Mouse (Mus musculus) stomach, embryonic 16.5 days (tissue): Measurements from ENCODE around the gene Dnaaf2. TPM values are rescaled to one million over a fixed set of nuclear protein-coding genes. Genes with fewer than 3 reads are reported as not detected.
A peak's percentile ranks its signal among the peaks of the same experiment; 100 is the strongest.

ENCODE experiments used
- ATAC-seq: fragments of 200-750 bp; cut with Nextera tagmentation; 2 replicates; pipeline ENCODE4 v1.8.0; 2017; ENCODE audit warnings: moderate number of reproducible peaks, moderate TSS enrichment; ENCODE audit not compliant: insufficient read depth, low FRiP score
- H3K27ac ChIP-seq: fragments of 300-500 bp; sonication (generic); 2 replicates; pipeline ENCODE4 v1.5.1; 2014; ENCODE audit warnings: low read length
- H3K27me3 ChIP-seq: fragments of 300-500 bp; sonication (generic); 2 replicates; pipeline ENCODE4 v1.6.1; 2014; ENCODE audit warnings: low read length, control low read depth, mixed read lengths; ENCODE audit not compliant: control insufficient read depth, insufficient read depth
- H3K36me3 ChIP-seq: fragments of 300-500 bp; sonication (generic); 2 replicates; pipeline ENCODE4 v1.6.1; 2014; ENCODE audit warnings: low read length; ENCODE audit not compliant: control insufficient read depth, insufficient read depth
- H3K4me1 ChIP-seq: fragments of 300-500 bp; sonication (generic); 2 replicates; pipeline ENCODE4 v1.6.1; 2014; ENCODE audit warnings: low read length, control low read depth, mixed read lengths; ENCODE audit not compliant: control insufficient read depth, insufficient read depth
- H3K4me2 ChIP-seq: fragments of 300-500 bp; sonication (generic); 2 replicates; pipeline ENCODE4 v1.6.1; 2014; ENCODE audit warnings: low read depth, low read length, mixed read lengths
- H3K4me3 ChIP-seq: fragments of 300-500 bp; sonication (generic); replicated peaks from 2 replicates; pipeline ENCODE4 v1.5.1; 2014; ENCODE audit warnings: mild to moderate bottlenecking, low read length
- H3K9ac ChIP-seq: fragments of 300-500 bp; sonication (generic); 2 replicates; pipeline ENCODE4 v1.6.1; 2014; ENCODE audit warnings: low read length
- H3K9me3 ChIP-seq: fragments of 300-500 bp; sonication (generic); replicated peaks from 2 replicates; pipeline ENCODE4 v1.6.1; 2016; ENCODE audit warnings: low read length, control low read depth; ENCODE audit not compliant: control insufficient read depth
- WGBS: fragments of 180-500 bp; shearing (Covaris S2); extraction: QIAGEN DNeasy Blood & Tissue Kit; methylation state at CpG from one replicate; pipeline ENCODE4 v1.1.7; 2014; 5-methylcytosine and 5-hydroxymethylcytosine counted together
- polyA plus RNA-seq: library from polyadenylated mRNA; unstranded; fragments of >200 nt; fragmentation: Nextera tagmentation; extraction: Ambion mirVana; gene quantifications from 2 replicates; pipeline ENCODE4 v1.2.1, GENCODE M21; 2015

The Dnaaf2 gene
- polyA plus RNA-seq, 1 experiment from 2014 or later = 7.4 TPM

DNA sequence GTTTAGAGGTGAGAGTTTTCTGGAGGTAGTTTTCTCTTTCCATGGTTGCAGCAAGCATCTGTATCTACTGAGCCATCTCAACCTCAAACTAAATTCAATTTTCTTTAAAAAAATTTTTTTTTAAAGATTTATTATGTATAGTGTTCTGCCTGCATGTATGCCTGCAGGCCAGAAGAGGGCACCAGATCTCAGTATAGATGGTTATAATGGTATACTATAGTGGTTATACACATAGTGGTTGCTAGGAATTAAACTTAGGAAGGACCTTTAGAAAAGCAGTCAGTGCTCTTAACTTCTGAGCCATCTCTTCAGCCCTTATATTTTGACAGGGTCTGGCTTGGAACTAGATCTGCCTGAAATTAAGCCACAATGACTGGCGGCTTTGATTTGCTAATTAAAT is 7.7 kb downstream of the Dnaaf2 start:
- H3K4me1 ChIP-seq = peaks cover 11% of the 10 kb centered on the region
- H3K4me2 ChIP-seq = no peak overlapping the region
- H3K9ac ChIP-seq = no peak overlapping the region
- H3K4me3 ChIP-seq = no peak overlapping the region
- peaks cover 14% of the 10 kb centered on the region for H3K36me3 ChIP-seq
- no peaks in the 10 kb centered on the region for H3K9me3 ChIP-seq
- no peak overlapping the region for H3K27ac ChIP-seq
- no peak; the same call in 1 of the 2 replicates for ATAC-seq
- no peaks in the 10 kb centered on the region for H3K27me3 ChIP-seq
- 98% methylated on average over 1 of the region's 1 CpGs for WGBS

DNA sequence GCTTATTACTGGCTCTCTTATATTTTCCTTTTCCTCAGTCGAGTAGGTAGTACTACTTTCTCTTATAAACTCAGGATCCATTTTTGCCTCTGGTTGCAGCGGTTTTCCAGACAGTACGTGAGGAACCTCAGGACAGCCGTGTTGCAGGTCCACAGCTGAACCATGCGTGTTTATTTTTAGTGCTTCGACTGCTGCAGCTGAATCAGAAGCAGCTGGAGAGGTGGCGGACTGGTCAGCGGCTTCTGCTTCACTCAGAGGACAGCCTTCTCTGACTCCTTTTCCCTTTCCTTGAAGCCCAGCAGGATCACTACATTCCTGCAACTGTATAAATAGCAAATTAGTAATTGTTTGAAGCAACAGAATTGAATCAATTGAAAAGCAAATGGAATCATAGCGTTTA is 8.2 kb downstream of the Dnaaf2 start:
- ATAC-seq = no peak
- Histone ChIP-seq H3K27ac (no peak overlapping the region), H3K4me2 (no peak overlapping the region), H3K4me3 (no peak overlapping the region), H3K36me3 (peaks cover 14% of the 10 kb centered on the region), H3K9ac (no peak overlapping the region), H3K4me1 (peaks cover 15% of the 10 kb centered on the region), H3K9me3 (no peaks in the 10 kb centered on the region), H3K27me3 (no peaks in the 10 kb centered on the region)
- 86% methylated on average over 9 of the region's 9 CpGs for WGBS

DNA sequence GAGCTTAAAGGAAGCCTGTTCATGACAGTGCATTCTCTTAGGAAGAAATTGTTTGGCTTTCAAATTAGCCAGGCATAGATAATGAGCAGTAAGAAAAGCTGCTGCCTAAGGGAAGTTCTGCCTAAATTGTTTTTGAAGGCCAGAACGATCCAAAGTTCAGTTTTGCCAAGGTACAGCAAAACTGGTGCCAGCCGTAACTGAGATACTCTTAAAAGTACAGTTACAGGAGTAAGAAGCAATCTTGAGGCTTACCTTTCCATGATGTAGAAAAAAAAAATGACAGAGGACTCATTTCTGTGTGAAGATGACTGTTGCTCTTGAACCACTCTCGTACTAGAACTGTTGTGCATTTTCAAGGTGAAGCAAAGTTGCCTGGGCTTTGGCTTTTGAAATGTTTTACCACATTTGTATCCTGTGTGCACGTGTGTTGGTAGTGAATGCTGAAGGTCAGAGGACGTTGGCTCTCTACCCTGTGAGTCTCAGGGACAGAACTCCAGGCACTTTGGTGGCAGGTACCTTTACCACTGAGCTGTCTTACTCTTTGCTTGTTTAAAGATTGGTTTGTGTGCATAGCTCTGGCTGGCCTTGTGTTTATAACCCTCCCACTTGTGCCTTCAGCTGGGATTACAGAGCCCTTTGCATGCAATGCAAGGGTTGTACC is 11.3 kb downstream of the Dnaaf2 start:
- no peaks in the 10 kb centered on the region for H3K27me3 ChIP-seq
- no peak for ATAC-seq
- no peaks in the 10 kb centered on the region for H3K9me3 ChIP-seq
- H3K9ac ChIP-seq = peak overlapping the region; percentile 50; the same call in 1 of the 2 replicates
- H3K4me3 ChIP-seq = no peak overlapping the region
- H3K27ac ChIP-seq = no peak overlapping the region
- peaks cover 12% of the 10 kb centered on the region for H3K36me3 ChIP-seq
- WGBS = 51% methylated on average over 5 of the region's 5 CpGs
- peak overlapping the region; percentile 38 for H3K4me2 ChIP-seq
- H3K4me1 ChIP-seq = peaks cover 15% of the 10 kb centered on the region

DNA sequence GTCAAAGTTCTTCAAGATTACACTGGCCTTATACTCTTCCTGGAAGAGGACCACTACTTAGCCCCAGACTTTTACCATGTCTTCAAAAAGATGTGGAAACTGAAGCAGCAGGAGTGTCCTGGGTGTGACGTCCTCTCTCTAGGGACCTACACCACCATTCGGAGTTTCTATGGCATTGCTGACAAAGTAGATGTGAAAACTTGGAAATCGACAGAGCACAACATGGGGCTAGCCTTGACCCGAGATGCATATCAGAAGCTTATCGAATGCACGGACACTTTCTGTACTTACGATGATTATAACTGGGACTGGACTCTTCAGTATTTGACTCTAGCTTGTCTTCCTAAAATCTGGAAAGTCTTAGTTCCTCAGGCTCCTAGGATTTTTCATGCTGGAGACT is 12.9 kb downstream of the Dnaaf2 start:
- H3K9ac ChIP-seq = peak overlapping the region; percentile 92
- peak overlapping the region; percentile 96 for H3K4me2 ChIP-seq
- no peaks in the 10 kb centered on the region for H3K27me3 ChIP-seq

DNA sequence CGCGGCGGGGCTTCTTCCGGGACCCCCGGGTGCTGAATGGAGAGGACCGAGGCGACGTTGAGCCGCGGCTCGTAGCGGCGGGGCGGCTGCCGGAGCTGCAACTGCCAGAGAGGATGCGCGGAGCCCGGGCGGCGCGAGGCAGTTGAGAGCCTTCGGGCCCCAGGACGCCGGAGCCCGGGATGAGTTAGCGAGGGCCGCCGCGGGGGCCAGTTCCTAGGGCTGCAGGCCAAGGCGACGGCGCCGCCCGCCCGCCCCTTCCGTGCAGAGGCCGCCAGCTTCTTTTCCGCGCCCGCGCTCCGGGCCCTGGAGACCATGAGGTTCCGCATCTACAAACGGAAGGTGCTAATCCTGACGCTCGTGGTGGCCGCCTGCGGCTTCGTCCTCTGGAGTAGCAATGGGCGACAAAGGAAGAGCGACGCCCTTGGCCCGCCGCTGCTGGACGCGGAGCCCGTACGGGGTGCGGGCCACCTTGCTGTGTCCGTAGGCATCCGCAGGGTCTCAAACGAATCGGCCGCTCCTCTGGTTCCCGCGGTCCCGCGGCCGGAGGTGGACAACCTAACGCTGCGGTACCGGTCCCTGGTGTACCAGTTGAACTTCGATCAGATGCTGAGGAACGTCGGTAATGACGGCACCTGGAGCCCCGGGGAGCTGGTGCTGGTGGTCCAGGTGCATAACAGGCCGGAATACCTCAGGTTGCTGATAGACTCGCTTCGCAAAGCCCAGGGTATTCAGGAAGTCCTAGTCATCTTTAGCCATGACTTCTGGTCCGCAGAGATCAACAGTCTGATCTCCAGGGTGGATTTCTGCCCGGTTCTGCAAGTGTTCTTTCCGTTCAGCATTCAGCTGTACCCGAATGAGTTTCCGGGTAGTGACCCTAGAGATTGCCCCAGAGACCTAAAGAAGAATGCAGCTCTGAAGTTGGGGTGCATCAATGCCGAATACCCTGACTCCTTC is 13.6 kb downstream of the Dnaaf2 start:
- Histone ChIP-seq H3K9ac (peak overlapping the region; percentile 92), H3K9me3 (no peaks in the 10 kb centered on the region), H3K4me3 (peak overlapping the region; percentile 96), H3K4me1 (peaks cover 15% of the 10 kb centered on the region), H3K4me2 (peak overlapping the region; percentile 96), H3K36me3 (peaks cover 10% of the 10 kb centered on the region), H3K27ac (peak overlapping the region; percentile 89), H3K27me3 (no peaks in the 10 kb centered on the region)
- ATAC-seq = peak; percentile 55
- 1% methylated on average over 83 of the region's 86 CpGs for WGBS

More for the DNA sequence above, 12.9 kb downstream of the Dnaaf2 start:
- Histone ChIP-seq H3K4me1 (peaks cover 15% of the 10 kb centered on the region), H3K4me3 (peak overlapping the region; percentile 96), H3K27ac (no peak overlapping the region), H3K36me3 (peaks cover 12% of the 10 kb centered on the region), H3K9me3 (no peaks in the 10 kb centered on the region)
- 74% methylated on average over 7 of the region's 7 CpGs for WGBS
- ATAC-seq = no peak

DNA sequence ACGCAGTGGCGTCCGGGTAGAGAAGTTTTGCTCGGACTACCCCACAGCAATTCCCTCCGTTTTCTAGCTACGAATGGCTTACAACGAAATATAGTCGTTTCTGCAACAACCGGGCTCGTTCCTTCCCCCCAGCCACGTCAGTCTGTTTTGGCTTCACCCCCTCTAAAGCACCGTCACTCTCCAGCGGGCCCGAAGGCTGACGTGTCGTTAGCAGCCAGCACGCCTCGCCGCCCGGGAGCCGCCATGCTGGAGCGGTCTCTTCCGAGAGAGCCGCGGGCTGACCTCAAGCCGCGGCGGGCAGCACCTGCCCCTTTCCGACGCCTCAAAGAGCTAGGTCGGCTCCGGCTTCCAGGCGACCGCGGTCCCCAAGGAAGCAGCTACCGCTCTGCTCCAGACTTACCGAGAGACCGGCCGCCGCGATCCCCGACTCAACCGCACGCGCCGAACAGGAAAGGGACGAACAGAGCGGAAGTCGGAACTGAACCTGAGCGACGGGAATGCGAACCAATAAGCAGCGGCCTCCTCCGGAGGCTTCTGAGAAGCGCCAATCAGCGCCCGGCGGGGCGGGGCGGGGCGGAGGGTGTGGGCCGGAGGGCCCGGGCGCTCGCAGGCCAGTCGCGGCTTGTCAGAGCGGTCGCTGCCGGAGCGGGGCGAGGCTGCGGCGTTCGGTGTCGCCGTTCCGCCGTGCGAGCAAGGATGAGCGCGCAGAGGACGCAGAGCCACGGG is 14.5 kb downstream of the Dnaaf2 start, which contains the start of the genes Rpl36al and Mgat2:
Gene Rpl36al (minus strand): TSS at position 501 of the 726 bp plus-strand sequence.
Gene Mgat2 (plus strand): TSS at position 575 of the 726 bp plus-strand sequence.
- H3K4me3 ChIP-seq = peak within 1 kb of the TSS; percentile 96
- H3K4me2 ChIP-seq = peak within 1 kb of the TSS; percentile 96
- no peaks in the 10 kb centered on the region for H3K27me3 ChIP-seq
- WGBS = under 1% methylated on average over 84 of the region's 84 CpGs
- peak; percentile 99 for ATAC-seq
- H3K9ac ChIP-seq = peak within 1 kb of the TSS; percentile 92
- H3K36me3 ChIP-seq = peaks cover 10% of the 10 kb centered on the region
- H3K4me1 ChIP-seq = peaks cover 15% of the 10 kb centered on the region
- no peaks in the 10 kb centered on the region for H3K9me3 ChIP-seq
- peak within 1 kb of the TSS; percentile 89 for H3K27ac ChIP-seq

DNA sequence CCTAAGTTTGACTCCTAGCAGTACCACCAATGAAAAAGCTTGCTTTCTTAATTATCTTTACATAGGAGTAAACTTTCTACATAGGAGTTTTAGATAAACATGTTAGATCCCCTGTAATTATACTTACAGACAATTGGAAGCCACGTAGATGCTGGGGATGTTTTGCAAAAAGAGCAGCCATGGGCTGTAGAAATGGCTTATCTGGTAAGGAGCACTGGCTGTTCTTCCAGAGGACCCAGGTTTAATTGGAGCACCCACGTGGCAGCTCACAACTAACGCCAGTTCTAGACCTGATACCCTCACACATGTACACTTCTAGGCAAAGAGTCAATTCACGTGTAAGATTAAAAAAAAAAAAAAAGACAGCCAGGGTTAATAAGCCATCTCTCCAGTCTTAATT is 16.4 kb downstream of the Dnaaf2 start:
- ATAC-seq = no peak
- Histone ChIP-seq H3K4me1 (peaks cover 9% of the 10 kb centered on the region), H3K9me3 (no peaks in the 10 kb centered on the region), H3K36me3 (peaks cover 5% of the 10 kb centered on the region), H3K9ac (no peak overlapping the region), H3K27me3 (no peaks in the 10 kb centered on the region), H3K4me2 (no peak overlapping the region), H3K27ac (no peak overlapping the region), H3K4me3 (no peak overlapping the region)
- 90% methylated on average over 4 of the region's 4 CpGs for WGBS

DNA sequence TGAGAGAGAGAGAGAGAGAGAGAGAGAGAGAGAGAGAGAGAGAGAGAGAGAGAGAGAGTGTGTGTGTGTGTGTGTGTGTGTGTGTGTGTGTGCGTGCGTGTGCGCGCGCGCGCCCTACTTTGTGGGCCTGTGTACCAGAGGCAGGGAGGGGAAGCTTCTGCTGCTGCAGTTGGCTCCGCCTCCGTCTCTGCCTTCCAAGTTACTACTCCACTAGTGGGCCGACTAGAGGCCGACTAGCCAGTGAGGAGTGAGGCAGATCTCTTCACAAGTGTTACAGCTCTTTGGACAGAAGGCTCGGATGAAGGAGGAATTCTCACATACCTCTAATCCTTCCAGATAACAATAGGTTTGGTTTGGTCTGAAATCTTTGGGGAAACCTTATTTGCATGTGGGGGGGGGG is 18.9 kb downstream of the Dnaaf2 start:
- 54% methylated on average over 12 of the region's 12 CpGs for WGBS
- ATAC-seq = no peak

More for the DNA sequence above, 18.9 kb downstream of the Dnaaf2 start:
- H3K27me3 ChIP-seq = no peaks in the 10 kb centered on the region
- no peaks in the 10 kb centered on the region for H3K9me3 ChIP-seq
- no peak overlapping the region for H3K4me2 ChIP-seq
- no peak overlapping the region for H3K9ac ChIP-seq
- H3K4me1 ChIP-seq = no peaks in the 10 kb centered on the region; the same call in 1 of the 2 replicates
- H3K36me3 ChIP-seq = peaks cover 9% of the 10 kb centered on the region
- H3K4me3 ChIP-seq = no peak overlapping the region
- H3K27ac ChIP-seq = no peak overlapping the region
